Mouse (Mus musculus): ENCODE measurements at regions not wholly inside any gene's neighbourhood (a gene's known extent, or its start where the extent isn't known, plus 50 kb on each side); places are given as distances from the start of the nearest gene placed in this dataset.

GRCm38 (mm10) chr13:57016465-57017272 is 120.9 kb upstream of the Trpc7 start:
- TF ChIP-seq CTCF (IDR thresholded peaks at IDR 0.05; ENCODE audit: low read depth) (no peak), EP300 (IDR thresholded peaks at IDR 0.05; ENCODE audit: low read depth) (no peak)
